Mouse (Mus musculus) midbrain, postnatal 0 days (tissue): ENCODE data around the gene Eps15. TPM values are rescaled to one million over a fixed set of nuclear protein-coding genes. Genes with fewer than 3 reads are reported as not detected.

Source experiments
- ATAC-seq: fragments of 200-750 bp; cut with Nextera tagmentation; 2 replicates; pipeline ENCODE4 v1.8.0; 2017; ENCODE audit warnings: moderate number of reproducible peaks, mild to moderate bottlenecking, moderate TSS enrichment, moderate library complexity; ENCODE audit not compliant: low FRiP score
- DNase-seq: peaks from one replicate; pipeline ENCODE4 v3.0.0-alpha.2; 2015; ENCODE audit warnings: low spot score
- H3K27ac ChIP-seq: fragments of 300-500 bp; sonication (generic); 2 replicates; pipeline ENCODE4 v1.5.1; 2014; ENCODE audit warnings: low read depth, mild to moderate bottlenecking, low read length, mixed read lengths
- H3K27me3 ChIP-seq: fragments of 300-500 bp; sonication (generic); 2 replicates; pipeline ENCODE4 v1.6.1; 2014; ENCODE audit warnings: low read length, control low read depth, mixed read lengths; ENCODE audit not compliant: insufficient read depth
- H3K36me3 ChIP-seq: fragments of 300-500 bp; sonication (generic); 2 replicates; pipeline ENCODE4 v1.6.1; 2014; ENCODE audit warnings: low read length, control low read depth, mixed read lengths; ENCODE audit not compliant: insufficient read depth
- H3K4me1 ChIP-seq: fragments of 300-500 bp; sonication (generic); 2 replicates; pipeline ENCODE4 v1.6.1; 2014; ENCODE audit warnings: mild to moderate bottlenecking, control low read depth, antibody characterized with exemption, low read length, mixed read lengths; ENCODE audit not compliant: insufficient read depth
- H3K4me2 ChIP-seq: fragments of 300-500 bp; sonication (generic); 2 replicates; pipeline ENCODE4 v1.6.1; 2014; ENCODE audit warnings: low read depth, mild to moderate bottlenecking, low read length, mixed read lengths; ENCODE audit not compliant: poor library complexity, severe bottlenecking
- H3K4me3 ChIP-seq: fragments of 300-500 bp; sonication (generic); 2 replicates; pipeline ENCODE4 v1.5.1; 2014; ENCODE audit warnings: low read depth, mild to moderate bottlenecking, low read length, moderate library complexity
- H3K9ac ChIP-seq: fragments of 300-500 bp; sonication (generic); replicated peaks from 2 replicates; pipeline ENCODE4 v1.6.1; 2014; ENCODE audit warnings: mild to moderate bottlenecking, low read length, moderate library complexity, mixed read lengths; ENCODE audit not compliant: poor library complexity, severe bottlenecking
- H3K9me3 ChIP-seq: fragments of 300-500 bp; sonication (generic); 2 replicates; pipeline ENCODE4 v1.6.1; 2016; ENCODE audit warnings: low read length, control low read depth
- CTCF ChIP-seq: IDR thresholded peaks from 2 replicates; pipeline ENCODE4 v1.5.1; 2016; ENCODE audit warnings: antibody characterized with exemption, mild to moderate bottlenecking
- WGBS: fragments of 180-500 bp; shearing (Covaris S2); extraction: QIAGEN DNeasy Blood & Tissue Kit; methylation state at CpG from one replicate; pipeline ENCODE4 v1.1.7; 2014; 5-methylcytosine and 5-hydroxymethylcytosine counted together
- polyA plus RNA-seq: library from polyadenylated mRNA; unstranded; fragments of >200 nt; fragmentation: Nextera tagmentation; extraction: Ambion mirVana; gene quantifications from 2 replicates; pipeline ENCODE4 v1.2.1, GENCODE M21; 2015
- total RNA-seq: library from RNA; depleted of rRNA; stranded (reverse); fragments of >200 nt; gene quantifications from 2 replicates; pipeline ENCODE4 v1.2.3, GENCODE M21; 2014

Gene Eps15
- total and polyA plus RNA-seq, 2 experiments from 2014 or later, result 58.7 to 102 TPM

DNA sequence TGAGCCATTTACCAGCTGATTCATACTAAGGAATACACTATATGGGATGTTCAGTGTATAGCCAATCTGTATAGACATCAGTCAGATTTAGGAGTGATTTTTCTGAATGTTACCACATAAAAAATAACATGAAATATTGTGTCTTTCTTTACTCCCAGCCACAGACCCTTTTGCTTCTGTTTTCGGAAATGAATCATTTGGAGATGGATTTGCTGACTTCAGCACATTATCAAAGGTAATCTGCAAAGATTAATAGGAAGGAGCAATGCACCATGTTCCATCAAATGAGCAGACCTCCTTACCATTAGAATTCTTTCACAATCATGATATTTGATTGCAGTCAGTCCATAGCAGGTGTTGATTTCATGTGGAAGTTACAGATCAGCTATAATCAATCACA, 98.0 kb downstream of the Eps15 start:
- DNase-seq (no peak), ATAC-seq (no peak)
- Histone ChIP-seq H3K36me3 (peaks cover 30% of the 10 kb centered on the region), H3K9ac (no peak overlapping the region), H3K27me3 (no peaks in the 10 kb centered on the region), H3K27ac (no peak overlapping the region), H3K4me1 (no peaks in the 10 kb centered on the region), H3K4me3 (no peak overlapping the region), H3K4me2 (no peak overlapping the region), H3K9me3 (no peaks in the 10 kb centered on the region)
- TF ChIP-seq CTCF, result no peak
- 94% methylated on average over 1 of the region's 1 CpGs for WGBS

DNA sequence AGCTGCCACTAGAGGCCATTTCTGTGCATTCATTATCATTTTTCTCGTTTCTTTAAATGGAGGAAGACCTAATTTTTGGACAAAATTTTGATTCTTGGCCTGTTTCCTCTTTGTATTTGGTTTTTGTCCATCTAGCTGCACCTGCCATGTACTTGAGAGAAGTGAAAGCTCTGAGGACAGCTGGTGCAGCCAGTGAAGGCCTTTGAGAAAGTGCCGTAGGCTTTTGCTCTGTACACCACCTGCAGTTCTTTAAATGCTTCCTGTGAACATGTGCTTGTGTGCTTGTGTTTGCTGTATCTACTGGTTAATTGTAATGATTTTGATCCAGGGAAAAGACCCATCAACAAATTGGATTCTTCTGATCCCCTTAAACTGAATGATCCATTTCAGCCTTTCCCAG, 102.4 kb downstream of the Eps15 start:
- no peak; the same call in 1 of the 2 replicates for TF ChIP-seq CTCF
- no peaks in the 10 kb centered on the region for H3K9me3 ChIP-seq
- no peak overlapping the region for H3K9ac ChIP-seq
- H3K4me3 ChIP-seq, result no peak overlapping the region
- WGBS, result 50% methylated on average over 2 of the region's 2 CpGs
- H3K27ac ChIP-seq, result no peak overlapping the region
- ATAC-seq, result no peak
- DNase-seq, result no peak
- H3K4me1 ChIP-seq, result no peaks in the 10 kb centered on the region
- H3K36me3 ChIP-seq, result peaks cover 21% of the 10 kb centered on the region; the same call in 1 of the 2 replicates
- H3K27me3 ChIP-seq, result no peaks in the 10 kb centered on the region
- no peak overlapping the region for H3K4me2 ChIP-seq

DNA sequence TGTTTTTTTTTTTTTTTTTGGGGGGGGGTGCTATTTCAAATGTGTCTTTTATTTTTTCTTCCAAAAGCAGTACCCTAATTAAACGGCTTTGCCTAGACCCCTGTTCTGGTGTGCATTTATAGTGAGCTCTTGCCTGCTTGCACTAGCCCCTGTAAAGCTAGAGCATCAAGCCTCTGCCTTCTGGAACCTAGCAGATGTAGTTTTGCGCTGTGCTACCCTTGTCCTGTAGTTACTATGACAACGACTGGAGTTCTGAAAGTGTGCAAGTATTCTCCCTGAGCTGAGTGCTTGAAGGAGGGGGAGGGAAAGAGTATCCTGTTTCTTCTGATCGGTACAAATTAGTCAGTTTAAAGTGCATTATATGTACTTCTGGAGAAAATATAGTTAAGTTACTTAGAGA, 105.5 kb downstream of the Eps15 start:
- H3K9ac ChIP-seq, result no peak overlapping the region
- no peak for TF ChIP-seq CTCF
- H3K4me2 ChIP-seq, result no peak overlapping the region
- H3K4me1 ChIP-seq, result no peaks in the 10 kb centered on the region
- DNase-seq (peak; percentile 27), ATAC-seq (no peak)
- H3K27me3 ChIP-seq, result no peaks in the 10 kb centered on the region
- H3K36me3 ChIP-seq, result 0 out of 2 replicates have a peak, but pooled peaks cover 10% of the 10 kb centered on the region
- 24% methylated on average over 4 of the region's 4 CpGs for WGBS
- no peaks in the 10 kb centered on the region for H3K9me3 ChIP-seq
- H3K4me3 ChIP-seq, result no peak overlapping the region
- no peak overlapping the region for H3K27ac ChIP-seq

DNA sequence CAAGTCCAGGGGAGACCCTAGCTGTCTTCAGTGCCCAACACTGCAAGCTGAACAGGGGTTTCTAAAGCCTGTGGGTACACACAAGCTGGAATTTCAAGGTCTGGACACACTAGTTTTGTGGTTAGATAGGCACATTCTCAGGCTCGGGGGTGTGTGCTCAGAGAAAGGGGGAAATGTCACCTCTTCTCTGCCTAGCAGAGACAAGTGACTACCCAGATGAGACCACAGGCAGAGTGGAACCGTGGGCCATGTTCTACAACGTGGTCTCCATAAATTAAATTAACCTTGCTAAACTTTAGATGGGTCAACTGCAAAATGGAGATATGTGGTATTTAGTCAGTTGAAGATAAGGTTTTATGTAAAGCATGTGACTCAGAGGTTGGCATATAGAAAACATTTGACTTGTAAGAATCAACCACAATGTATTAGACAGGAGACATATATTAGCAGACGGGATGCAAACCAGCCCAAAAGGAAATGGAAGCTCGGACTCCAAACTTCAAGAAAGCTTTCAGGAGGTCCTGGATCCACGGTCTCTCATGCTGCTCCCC, 113.2 kb downstream of the Eps15 start:
- no peaks in the 10 kb centered on the region for H3K9me3 ChIP-seq
- H3K4me3 ChIP-seq, result no peak overlapping the region
- 83% methylated on average over 6 of the region's 6 CpGs for WGBS
- no peak for TF ChIP-seq CTCF
- H3K27me3 ChIP-seq, result no peaks in the 10 kb centered on the region
- ATAC-seq, result no peak
- DNase-seq, result no peak
- no peak overlapping the region for H3K27ac ChIP-seq
- H3K4me2 ChIP-seq, result no peak overlapping the region
- H3K9ac ChIP-seq, result no peak overlapping the region
- H3K36me3 ChIP-seq, result 0 out of 2 replicates have a peak, but pooled peaks cover 2% of the 10 kb centered on the region
- no peaks in the 10 kb centered on the region for H3K4me1 ChIP-seq

DNA sequence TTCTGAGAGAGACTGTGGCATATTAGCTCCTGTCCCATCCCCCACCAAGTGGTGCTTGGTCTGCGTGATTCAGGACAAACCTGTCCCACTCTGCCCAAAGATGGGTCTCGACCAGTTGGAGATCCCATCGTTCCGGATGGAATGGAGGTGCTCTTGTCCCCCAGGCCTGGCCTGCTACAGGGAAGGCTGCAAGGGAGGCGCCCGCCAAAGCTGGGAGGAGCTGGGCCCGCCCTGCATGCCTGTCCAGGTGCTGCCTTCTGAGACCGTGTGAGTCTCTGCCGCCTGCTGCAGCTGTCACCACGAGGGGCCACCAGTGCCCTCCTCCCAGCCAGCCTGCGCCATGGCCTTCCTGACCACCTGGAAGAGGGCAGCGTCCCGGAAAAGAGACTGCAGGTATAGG, 113.8 kb downstream of the Eps15 start:
- no peak for TF ChIP-seq CTCF

DNA sequence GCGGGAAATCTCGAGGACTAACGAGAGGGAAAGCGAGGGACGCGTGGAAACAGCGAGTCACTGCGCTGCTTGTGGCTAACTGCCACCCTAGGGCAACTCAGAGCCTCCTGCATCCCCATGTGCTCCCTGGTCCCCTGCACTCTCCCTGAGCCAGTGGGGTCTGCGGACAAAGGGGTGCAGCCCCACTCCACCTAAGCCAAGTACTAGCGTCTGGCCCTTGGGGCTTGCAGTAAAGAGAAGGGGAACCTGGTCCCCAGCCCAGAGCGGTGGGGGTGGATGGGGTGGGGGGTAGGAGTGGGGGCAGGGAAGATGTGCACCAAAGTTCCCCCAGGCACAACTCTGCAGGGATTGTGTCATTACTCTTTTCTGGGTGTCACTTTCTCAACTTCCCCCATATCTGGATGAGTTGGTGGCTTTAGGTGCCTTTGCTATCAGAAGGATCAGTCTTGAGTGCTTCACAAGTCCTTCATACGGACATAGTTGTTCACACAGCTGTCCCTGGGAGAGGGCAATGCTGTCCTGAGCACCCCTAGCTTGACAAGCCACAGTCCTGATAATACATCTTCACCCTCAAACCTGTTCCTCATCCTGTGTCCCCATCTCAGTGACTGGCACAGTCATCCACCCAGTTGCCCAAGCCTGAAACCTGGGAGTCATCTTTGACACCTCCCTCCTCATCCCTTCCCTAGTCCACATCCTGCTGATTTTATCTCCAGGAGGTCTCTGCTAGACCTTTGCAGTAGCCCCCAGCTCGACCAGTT, 114.4 kb downstream of the Eps15 start:
- Histone ChIP-seq H3K9me3 (no peaks in the 10 kb centered on the region), H3K9ac (peak overlapping the region; percentile 30), H3K27me3 (no peaks in the 10 kb centered on the region), H3K4me1 (no peaks in the 10 kb centered on the region), H3K4me3 (peak overlapping the region; percentile 14; the same call in 1 of the 2 replicates), H3K27ac (no peak overlapping the region), H3K4me2 (peak overlapping the region; percentile 34), H3K36me3 (0 out of 2 replicates have a peak, but pooled peaks cover under 1% of the 10 kb centered on the region)
- no peak for DNase-seq
- TF ChIP-seq CTCF, result no peak
- ATAC-seq, result peak; percentile 44; the same call in 1 of the 2 replicates
- WGBS, result 39% methylated on average over 13 of the region's 13 CpGs

More for the DNA sequence above, 113.8 kb downstream of the Eps15 start:
- Histone ChIP-seq H3K4me1 (no peaks in the 10 kb centered on the region), H3K27ac (no peak overlapping the region), H3K36me3 (0 out of 2 replicates have a peak, but pooled peaks cover 2% of the 10 kb centered on the region), H3K9me3 (no peaks in the 10 kb centered on the region), H3K4me2 (peak overlapping the region; percentile 34), H3K27me3 (no peaks in the 10 kb centered on the region), H3K4me3 (peak overlapping the region; percentile 14; the same call in 1 of the 2 replicates), H3K9ac (peak overlapping the region; percentile 30)
- 20% methylated on average over 13 of the region's 13 CpGs for WGBS
- ATAC-seq (peak; percentile 56), DNase-seq (no peak)
